Mouse (Mus musculus) embryonic facial prominence, embryonic 12.5 days (tissue): ENCODE results near the gene Rbm47. TPM values are rescaled to one million over a fixed set of nuclear protein-coding genes. Genes with fewer than 3 reads are reported as not detected.
"Not testable (repeated sequence)": the region's sequence is repeated elsewhere in the genome, so short reads cannot be mapped to it uniquely, and the experiment has no call there.

Source experiments
- ATAC-seq: fragments of 200-750 bp; cut with Nextera tagmentation; 2 replicates; pipeline ENCODE4 v1.8.0; 2017; ENCODE audit not compliant: insufficient number of reproducible peaks, insufficient read depth, low FRiP score, low TSS enrichment
- H3K27ac ChIP-seq: fragments of 300-500 bp; sonication (generic); 2 replicates; pipeline ENCODE4 v1.5.1; 2016; ENCODE audit warnings: mild to moderate bottlenecking
- H3K27me3 ChIP-seq: fragments of 300-500 bp; sonication (generic); 2 replicates; pipeline ENCODE4 v1.6.1; 2016; ENCODE audit warnings: mild to moderate bottlenecking, moderate library complexity
- H3K36me3 ChIP-seq: fragments of 300-500 bp; sonication (generic); 2 replicates; pipeline ENCODE4 v1.6.1; 2016; ENCODE audit warnings: mild to moderate bottlenecking
- H3K4me1 ChIP-seq: fragments of 300-500 bp; sonication (generic); 2 replicates; pipeline ENCODE4 v1.6.1; 2016
- H3K4me2 ChIP-seq: fragments of 300-500 bp; sonication (generic); replicated peaks from 2 replicates; pipeline ENCODE4 v1.6.1; 2016; ENCODE audit warnings: mild to moderate bottlenecking, moderate library complexity
- H3K4me3 ChIP-seq: fragments of 300-500 bp; sonication (generic); 2 replicates; pipeline ENCODE4 v1.5.1; 2016; ENCODE audit warnings: mild to moderate bottlenecking
- H3K9ac ChIP-seq: fragments of 300-500 bp; sonication (generic); 2 replicates; pipeline ENCODE4 v1.6.1; 2016; ENCODE audit warnings: mild to moderate bottlenecking, moderate library complexity
- H3K9me3 ChIP-seq: fragments of 300-500 bp; sonication (generic); 2 replicates; pipeline ENCODE4 v1.6.1; 2016; ENCODE audit warnings: mild to moderate bottlenecking, moderate library complexity
- WGBS: fragments of 180-500 bp; shearing (Covaris S2); methylation state at CpG from one replicate; pipeline ENCODE4 v1.1.7; 2016; 5-methylcytosine and 5-hydroxymethylcytosine counted together
- polyA plus RNA-seq: library from polyadenylated mRNA; unstranded; fragments of >200 nt; fragmentation: Nextera tagmentation; extraction: Ambion mirVana; gene quantifications from 2 replicates; pipeline ENCODE4 v1.2.1, GENCODE M21; 2016

The Rbm47 gene
- polyA plus RNA-seq, 1 experiment from 2014 or later: 5.0 TPM

- Histone ChIP-seq H3K27me3 (no peaks in the 10 kb centered on the region), H3K4me1 (no peaks in the 10 kb centered on the region), H3K4me3 (no peak overlapping the region), H3K4me2 (no peak overlapping the region), H3K27ac (no peak overlapping the region), H3K9ac (no peak overlapping the region), H3K36me3 (no peaks in the 10 kb centered on the region), H3K9me3 (no peaks in the 10 kb centered on the region)
- ATAC-seq: no peak
- WGBS: 75% methylated on average over 16 of the region's 16 CpGs
These were observed 17.7 kb upstream of the Rbm47 start for GRCm38 (mm10) chr5:66190481-66191184.

GRCm38 (mm10) chr5:66188591-66188990, 15.7 kb upstream of the Rbm47 start:
- not testable (repeated sequence) for H3K27me3 ChIP-seq, ATAC-seq, H3K4me1 ChIP-seq, H3K9ac ChIP-seq, H3K4me3 ChIP-seq, H3K4me2 ChIP-seq, H3K36me3 ChIP-seq, H3K9me3 ChIP-seq, H3K27ac ChIP-seq
- WGBS: 90% methylated on average over 6 of the region's 7 CpGs

- Histone ChIP-seq H3K9me3 (no peaks in the 10 kb centered on the region), H3K4me3 (no peak overlapping the region), H3K27me3 (no peaks in the 10 kb centered on the region), H3K36me3 (no peaks in the 10 kb centered on the region), H3K4me1 (no peaks in the 10 kb centered on the region), H3K4me2 (no peak overlapping the region), H3K27ac (no peak overlapping the region), H3K9ac (no peak overlapping the region)
- WGBS: 89% methylated on average over 3 of the region's 3 CpGs
- no peak for ATAC-seq
These were observed 9.2 kb upstream of the Rbm47 start for GRCm38 (mm10) chr5:66182156-66182555.

GRCm38 (mm10) chr5:66174160-66174837, 1.4 kb upstream of the Rbm47 start:
- H3K9me3 ChIP-seq: no peaks in the 10 kb centered on the region
- no peaks in the 10 kb centered on the region for H3K4me1 ChIP-seq
- H3K27me3 ChIP-seq: no peaks in the 10 kb centered on the region
- no peak overlapping the region for H3K9ac ChIP-seq
- peak; percentile 79; the same call in 1 of the 2 replicates for ATAC-seq
- peak overlapping the region; percentile 38 for H3K27ac ChIP-seq
- no peak overlapping the region for H3K4me3 ChIP-seq
- H3K4me2 ChIP-seq: 0 out of 2 replicates have a peak overlapping the region, but pooled peaks have one; percentile 14
- H3K36me3 ChIP-seq: no peaks in the 10 kb centered on the region
- 55% methylated on average over 23 of the region's 23 CpGs for WGBS

- Histone ChIP-seq H3K9ac (no peak overlapping the region; the same call in 1 of the 2 replicates), H3K4me1 (0 out of 2 replicates have a peak, but pooled peaks cover 4% of the 10 kb centered on the region), H3K36me3 (no peaks in the 10 kb centered on the region), H3K4me2 (no peak overlapping the region), H3K27me3 (no peaks in the 10 kb centered on the region), H3K9me3 (no peaks in the 10 kb centered on the region), H3K4me3 (no peak overlapping the region), H3K27ac (no peak overlapping the region)
- no peak for ATAC-seq
- 72% methylated on average over 9 of the region's 9 CpGs for WGBS
These were observed 2.3 kb downstream of the Rbm47 start for GRCm38 (mm10) chr5:66170591-66170990.

- Histone ChIP-seq H3K4me2 (no peak overlapping the region), H3K4me3 (no peak overlapping the region), H3K27me3 (no peaks in the 10 kb centered on the region), H3K9ac (no peak overlapping the region), H3K9me3 (no peaks in the 10 kb centered on the region), H3K36me3 (no peaks in the 10 kb centered on the region), H3K4me1 (0 out of 2 replicates have a peak, but pooled peaks cover 4% of the 10 kb centered on the region), H3K27ac (no peak overlapping the region)
- WGBS: 71% methylated on average over 2 of the region's 2 CpGs
- ATAC-seq: no peak
These were observed 3.8 kb downstream of the Rbm47 start for GRCm38 (mm10) chr5:66169099-66169485.

GRCm38 (mm10) chr5:66168462-66169098, 4.3 kb downstream of the Rbm47 start:
- H3K4me2 ChIP-seq: no peak overlapping the region
- 0 out of 2 replicates have a peak, but pooled peaks cover 4% of the 10 kb centered on the region for H3K4me1 ChIP-seq
- no peaks in the 10 kb centered on the region for H3K36me3 ChIP-seq
- no peaks in the 10 kb centered on the region for H3K27me3 ChIP-seq
- 90% methylated on average over 8 of the region's 8 CpGs for WGBS
- no peak overlapping the region for H3K4me3 ChIP-seq
- H3K27ac ChIP-seq: no peak overlapping the region
- H3K9ac ChIP-seq: no peak overlapping the region
- no peaks in the 10 kb centered on the region for H3K9me3 ChIP-seq
- ATAC-seq: no peak

GRCm38 (mm10) chr5:66166931-66167330, 6.0 kb downstream of the Rbm47 start:
- 0 out of 2 replicates have a peak, but pooled peaks cover 4% of the 10 kb centered on the region for H3K4me1 ChIP-seq
- H3K36me3 ChIP-seq: no peaks in the 10 kb centered on the region
- H3K27ac ChIP-seq: no peak overlapping the region
- no peak overlapping the region for H3K9ac ChIP-seq
- no peak for ATAC-seq
- no peak overlapping the region for H3K4me2 ChIP-seq
- WGBS: 83% methylated on average over 5 of the region's 5 CpGs
- no peaks in the 10 kb centered on the region for H3K9me3 ChIP-seq
- no peaks in the 10 kb centered on the region for H3K27me3 ChIP-seq
- no peak overlapping the region for H3K4me3 ChIP-seq

GRCm38 (mm10) chr5:66166193-66166629, 6.7 kb downstream of the Rbm47 start:
- Histone ChIP-seq H3K27ac (no peak overlapping the region), H3K9me3 (no peaks in the 10 kb centered on the region), H3K4me3 (no peak overlapping the region), H3K4me2 (no peak overlapping the region), H3K36me3 (no peaks in the 10 kb centered on the region), H3K9ac (no peak overlapping the region), H3K27me3 (no peaks in the 10 kb centered on the region), H3K4me1 (0 out of 2 replicates have a peak, but pooled peaks cover 4% of the 10 kb centered on the region)
- no peak for ATAC-seq
- WGBS: 52% methylated on average over 4 of the region's 4 CpGs

- ATAC-seq: no peak
- H3K27me3 ChIP-seq: no peaks in the 10 kb centered on the region
- H3K4me2 ChIP-seq: no peak overlapping the region
- no peaks in the 10 kb centered on the region for H3K9me3 ChIP-seq
- 85% methylated on average over 8 of the region's 8 CpGs for WGBS
- no peak overlapping the region for H3K27ac ChIP-seq
- H3K36me3 ChIP-seq: no peaks in the 10 kb centered on the region
- H3K4me3 ChIP-seq: no peak overlapping the region
- 0 out of 2 replicates have a peak, but pooled peaks cover 4% of the 10 kb centered on the region for H3K4me1 ChIP-seq
- H3K9ac ChIP-seq: no peak overlapping the region
These were observed 7.2 kb downstream of the Rbm47 start for GRCm38 (mm10) chr5:66165748-66166147.

GRCm38 (mm10) chr5:66156431-66156962, 16.4 kb downstream of the Rbm47 start:
- H3K4me3 ChIP-seq: no peak overlapping the region
- no peak overlapping the region for H3K4me2 ChIP-seq
- WGBS: 79% methylated on average over 9 of the region's 9 CpGs
- no peak overlapping the region for H3K9ac ChIP-seq
- H3K36me3 ChIP-seq: no peaks in the 10 kb centered on the region
- ATAC-seq: no peak
- H3K4me1 ChIP-seq: peaks cover 3% of the 10 kb centered on the region
- H3K9me3 ChIP-seq: no peaks in the 10 kb centered on the region
- H3K27ac ChIP-seq: no peak overlapping the region
- H3K27me3 ChIP-seq: peaks cover 3% of the 10 kb centered on the region; the same call in 1 of the 2 replicates
